Mouse (Mus musculus) yolk sac, embryonic 10.5 days (tissue): ENCODE results near the gene Gtdc1.

ENCODE experiments used
- DNase-seq: peaks from one replicate; pipeline ENCODE4 v3.0.0-alpha.2; 2017; ENCODE audit warnings: low spot score

Gtdc1 gene

DNA sequence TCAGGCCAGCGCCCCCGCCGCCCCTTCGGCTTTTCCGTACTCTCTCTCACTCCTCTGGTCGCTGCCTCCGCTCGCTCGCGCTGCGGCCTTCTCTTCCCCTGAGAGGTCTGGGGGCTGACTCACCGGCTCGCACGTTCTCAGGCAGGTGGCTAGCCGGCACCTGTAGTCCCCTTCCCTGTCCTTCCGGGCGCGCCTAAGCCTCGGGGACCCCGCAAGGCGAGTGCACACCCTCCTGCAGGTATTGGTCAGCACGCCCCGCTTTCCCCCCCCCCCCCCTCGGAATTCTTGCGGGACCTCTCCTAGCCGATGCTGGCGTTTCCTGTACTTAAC lies at the start of gene Gtdc1:
Gtdc1 (minus strand) TSS at position 176 of the 330 bp plus-strand sequence.
- DNase-seq = no peak

DNA sequence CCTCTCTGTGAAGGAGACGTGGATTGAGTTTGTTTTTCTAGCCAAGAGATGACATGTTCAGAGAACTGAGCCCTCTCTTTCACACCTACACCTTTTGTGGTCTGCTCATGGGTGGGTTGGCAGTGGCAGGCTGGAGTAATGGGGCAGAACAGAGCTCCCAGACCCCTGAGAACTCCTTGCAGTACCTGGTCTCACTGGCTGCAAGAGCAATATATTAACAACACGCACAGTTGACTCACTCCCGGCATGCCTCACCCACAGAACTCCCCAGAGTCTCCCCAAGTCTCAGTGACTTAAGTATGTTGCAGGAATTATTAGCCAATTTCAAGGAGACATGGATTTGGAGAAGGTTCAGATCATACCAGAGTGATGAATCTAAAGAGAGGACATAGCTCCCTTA lies 49.6 kb upstream of the Gtdc1 start:
- DNase-seq = no peak

- no peak for DNase-seq
Observed at GRCm38 (mm10) chr2:44976484-44976883, 49.0 kb upstream of the Gtdc1 start.

DNA sequence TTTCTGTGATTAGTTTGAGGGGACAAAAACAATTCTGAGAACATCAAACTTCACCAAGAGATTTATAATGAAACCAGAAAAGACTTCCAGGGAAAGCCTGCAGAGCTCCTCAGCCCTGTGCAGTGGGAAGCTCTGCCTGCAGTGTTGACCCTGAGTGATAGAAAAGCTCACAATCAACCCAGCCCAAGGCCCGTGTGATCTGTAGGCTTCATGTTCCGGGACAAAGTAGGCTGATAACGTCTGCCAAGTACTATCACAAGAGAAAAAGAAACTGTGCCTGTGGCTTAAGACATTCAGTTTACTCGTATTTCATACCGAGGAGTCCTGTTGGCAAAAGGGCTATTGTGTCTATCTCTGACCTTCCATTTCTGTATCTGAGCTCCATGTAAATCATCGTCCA lies 46.4 kb upstream of the Gtdc1 start:
- no peak for DNase-seq

- DNase-seq = no peak
Observed at GRCm38 (mm10) chr2:44970087-44970646, 42.7 kb upstream of the Gtdc1 start.

GRCm38 (mm10) chr2:44969640-44970039 lies 42.2 kb upstream of the Gtdc1 start:
- no peak for DNase-seq

GRCm38 (mm10) chr2:44969226-44969625 lies 41.8 kb upstream of the Gtdc1 start:
- DNase-seq = no peak

DNA sequence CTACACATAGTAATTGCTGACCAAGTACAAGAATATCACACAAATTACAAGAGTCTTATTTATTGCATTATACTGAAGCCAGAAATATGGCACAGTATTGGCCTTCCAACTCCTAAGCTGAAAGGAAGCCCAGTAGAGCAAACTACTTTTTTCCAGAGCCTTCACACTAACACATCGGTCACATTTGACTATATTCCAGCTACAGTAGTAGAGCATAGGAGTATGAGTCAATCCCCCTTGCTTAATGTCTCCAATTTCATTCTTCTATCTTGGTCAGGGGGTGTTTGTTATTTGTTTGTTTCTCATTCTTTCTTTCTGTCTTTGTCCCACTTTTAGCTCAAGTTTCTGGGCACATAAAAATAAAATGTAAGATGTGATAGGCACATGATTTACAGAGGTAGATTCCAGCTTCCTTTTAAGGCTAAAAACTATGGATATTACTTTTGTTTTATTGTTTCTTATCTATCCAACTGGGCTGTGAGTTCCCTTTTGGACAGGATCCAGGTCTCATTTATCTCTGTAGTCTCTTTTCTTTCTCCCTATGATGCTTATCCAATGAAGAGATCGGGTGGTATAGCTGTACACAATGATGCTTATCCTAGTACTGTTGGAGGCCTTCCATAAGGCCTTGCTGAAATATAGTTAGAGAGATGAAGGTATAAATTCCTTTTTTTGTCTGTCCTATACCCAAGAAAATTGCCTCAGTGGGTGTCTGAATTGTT lies 38.5 kb upstream of the Gtdc1 start:
- DNase-seq = no peak

DNA sequence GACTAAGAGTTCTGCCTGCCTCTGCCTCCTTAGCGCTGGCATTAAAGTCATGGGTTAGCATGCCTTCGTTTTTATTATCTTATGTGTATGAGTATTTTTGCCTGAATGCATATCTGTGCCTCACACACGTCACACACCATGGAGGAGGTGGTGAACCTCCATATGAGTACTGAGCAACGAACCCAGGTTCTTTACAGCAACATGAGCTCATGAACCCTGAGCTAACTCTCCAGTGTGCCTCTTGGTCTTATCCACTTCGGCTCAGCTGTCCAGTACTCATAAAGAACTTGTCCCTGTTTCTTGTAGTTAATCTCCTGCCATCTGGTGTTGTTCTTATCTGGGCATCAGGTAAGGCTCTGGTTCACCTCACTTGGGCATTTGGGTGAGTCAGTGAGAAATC lies 35.2 kb upstream of the Gtdc1 start:
- DNase-seq = no peak

GRCm38 (mm10) chr2:44961192-44961591 lies 33.7 kb upstream of the Gtdc1 start:
- DNase-seq = no peak

DNA sequence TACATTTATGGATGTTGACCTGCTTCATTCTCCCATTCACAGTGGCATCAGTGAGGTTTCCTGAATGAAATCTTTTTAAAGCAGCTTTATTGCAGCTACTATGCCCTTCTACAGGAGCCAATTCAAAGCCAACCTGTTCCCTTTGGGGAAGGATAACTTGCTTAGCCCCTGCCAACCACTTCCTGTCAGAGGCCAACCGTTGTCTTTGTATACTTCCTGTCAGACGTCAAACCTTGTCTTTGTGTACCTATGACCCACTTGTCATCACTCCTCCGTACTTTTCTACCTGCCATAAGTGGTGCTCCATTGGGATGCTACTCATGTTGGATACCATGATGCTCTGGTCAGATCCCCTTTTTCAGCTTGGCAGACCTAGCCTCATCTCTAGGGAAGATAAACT lies 33.1 kb upstream of the Gtdc1 start:
- DNase-seq = no peak

DNA sequence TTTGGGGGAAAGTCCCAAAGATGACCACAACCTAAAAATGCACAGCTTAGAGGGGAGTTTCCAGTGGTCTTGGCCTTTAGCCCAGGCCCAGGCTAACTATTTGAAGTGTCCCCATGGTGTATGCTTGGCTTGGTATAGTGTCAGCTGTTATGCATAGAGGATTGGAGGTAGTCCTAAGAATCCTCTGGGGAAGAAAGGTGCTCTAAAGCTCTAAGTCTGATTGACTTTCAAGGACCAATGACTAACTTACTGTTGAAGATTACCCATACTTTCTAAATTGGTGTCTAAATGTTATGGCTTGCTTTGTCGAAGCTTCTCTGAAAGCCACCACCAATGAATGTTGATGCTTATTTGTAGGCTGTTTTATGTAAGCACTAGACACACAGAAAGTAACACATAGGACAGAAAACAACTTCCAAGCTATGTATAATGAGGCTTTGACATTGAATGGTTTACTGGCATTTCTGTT lies 29.9 kb upstream of the Gtdc1 start:
- no peak for DNase-seq

GRCm38 (mm10) chr2:44956232-44956631 lies 28.8 kb upstream of the Gtdc1 start:
- DNase-seq = no peak

DNA sequence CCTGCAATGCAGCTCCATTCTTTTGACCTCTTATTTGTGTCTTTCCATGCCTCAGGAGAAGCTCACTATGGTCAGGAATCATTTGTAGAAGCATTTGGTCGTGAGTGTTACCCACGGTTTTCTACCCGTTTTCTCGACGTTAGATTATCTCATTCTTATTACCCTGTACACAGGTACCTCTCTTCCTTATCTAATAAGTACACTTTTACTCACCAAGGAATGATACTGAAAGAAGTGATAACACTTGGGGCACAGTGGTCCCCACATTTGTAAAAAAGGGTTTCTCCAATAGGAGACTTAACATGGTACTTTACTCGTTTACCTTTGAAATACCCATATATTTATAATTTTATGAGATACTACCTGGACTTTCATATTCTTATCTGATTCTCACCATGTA lies 28.0 kb upstream of the Gtdc1 start:
- no peak for DNase-seq

GRCm38 (mm10) chr2:44954180-44954579 lies 26.7 kb upstream of the Gtdc1 start:
- DNase-seq = no peak

- peak; percentile 90 for DNase-seq
Observed at GRCm38 (mm10) chr2:44952830-44953422, 25.5 kb upstream of the Gtdc1 start.

- peak; percentile 37 for DNase-seq
Observed at GRCm38 (mm10) chr2:44951651-44952213, 24.3 kb upstream of the Gtdc1 start.

DNA sequence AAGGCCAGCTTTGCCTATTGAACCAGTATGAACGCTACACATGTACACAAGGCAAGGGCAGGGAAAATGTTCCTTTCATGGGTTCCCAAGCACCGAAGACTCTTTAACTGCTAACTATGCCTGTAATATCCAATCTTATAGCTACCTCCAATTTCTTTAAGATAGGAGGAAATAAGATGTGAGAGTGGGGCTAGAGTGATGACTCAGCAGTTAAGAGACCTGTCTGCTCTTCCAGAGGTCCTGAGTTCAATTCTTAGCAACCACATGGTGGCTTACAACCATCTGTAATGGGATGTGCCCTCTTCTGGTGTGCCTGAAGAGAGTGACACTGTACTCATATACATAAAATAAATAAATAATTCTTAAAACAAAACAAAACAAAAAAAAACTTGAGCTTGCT lies 17.2 kb upstream of the Gtdc1 start:
- DNase-seq = no peak

GRCm38 (mm10) chr2:44930951-44931350 lies 3.5 kb upstream of the Gtdc1 start:
- no peak for DNase-seq

DNA sequence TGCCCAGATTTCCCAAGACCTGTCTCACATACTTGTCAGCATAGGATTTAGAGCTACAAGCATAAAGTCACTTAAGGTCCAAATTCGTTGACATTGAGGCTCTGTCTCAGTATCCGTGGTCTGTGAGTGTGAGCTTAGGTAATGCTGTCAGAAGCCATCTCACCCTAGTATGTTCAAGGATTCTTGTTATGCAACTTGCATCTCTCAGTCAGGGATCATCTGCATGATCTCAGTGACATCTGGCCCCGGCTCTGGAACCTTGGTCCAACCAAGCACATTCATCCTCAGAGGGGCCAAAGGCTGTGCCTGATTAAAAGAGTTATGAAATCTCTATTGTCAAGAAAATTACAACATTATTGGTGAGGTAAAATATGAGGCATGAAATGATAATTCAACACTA lies 1.2 kb upstream of the Gtdc1 start:
- no peak for DNase-seq

- peak; percentile 95 for DNase-seq
Observed at GRCm38 (mm10) chr2:44926683-44927481, 575 bp downstream of the Gtdc1 start.

- no peak for DNase-seq
Observed at GRCm38 (mm10) chr2:44926167-44926682, 1.2 kb downstream of the Gtdc1 start.
